Mouse (Mus musculus) monocyte, adult 2 months (primary cell): Measurements from ENCODE around the gene Trmt1l.
"Not testable (repeated sequence)": the region's sequence is repeated elsewhere in the genome, so short reads cannot be mapped to it uniquely, and the experiment has no call there.

Experiments used
- DNase-seq, 2 experiments: peaks; one replicate each; pipeline ENCODE4 v3.0.0; 2022; ENCODE audit warnings: low spot score in 2 of 2, low read depth in 1 of 2

Trmt1l gene

GRCm38 (mm10) chr1:151428263-151429221 lies at the start of gene Trmt1l, which contains the start of gene Swt1:
Gene Trmt1l (plus strand): TSS chr1:151428542.
Gene Swt1 (minus strand): TSS chr1:151428455.
- DNase-seq: peak; percentile 95 to 96

- no peak for DNase-seq
Observed at GRCm38 (mm10) chr1:151390029-151390428, 38.3 kb upstream of the Trmt1l start.

- no peak for DNase-seq
Observed at GRCm38 (mm10) chr1:151409827-151410226, 18.5 kb upstream of the Trmt1l start.

GRCm38 (mm10) chr1:151422178-151422577 lies 6.2 kb upstream of the Trmt1l start:
- no peak for DNase-seq

- no peak for DNase-seq
Observed at GRCm38 (mm10) chr1:151426947-151427600, 1.3 kb upstream of the Trmt1l start.

GRCm38 (mm10) chr1:151427888-151428262 lies 467 bp upstream of the Trmt1l start:
- no peak for DNase-seq

GRCm38 (mm10) chr1:151429316-151429715 lies 974 bp downstream of the Trmt1l start:
- no peak for DNase-seq

GRCm38 (mm10) chr1:151435431-151435830 lies 7.1 kb downstream of the Trmt1l start:
- no peak for DNase-seq

GRCm38 (mm10) chr1:151449866-151450265 lies 21.5 kb downstream of the Trmt1l start:
- no peak for DNase-seq

- DNase-seq: no peak
Observed at GRCm38 (mm10) chr1:151450851-151451250, 22.5 kb downstream of the Trmt1l start.

- no peak for DNase-seq
Observed at GRCm38 (mm10) chr1:151451946-151452345, 23.6 kb downstream of the Trmt1l start.

- no peak for DNase-seq
Observed at GRCm38 (mm10) chr1:151457087-151457486, 28.7 kb downstream of the Trmt1l start.

- DNase-seq: no peak
Observed at GRCm38 (mm10) chr1:151461265-151461664, 32.9 kb downstream of the Trmt1l start.

GRCm38 (mm10) chr1:151464914-151465313 lies 36.6 kb downstream of the Trmt1l start:
- no peak for DNase-seq

- DNase-seq: no peak
Observed at GRCm38 (mm10) chr1:151466571-151466970, 38.2 kb downstream of the Trmt1l start.

- DNase-seq: no peak
Observed at GRCm38 (mm10) chr1:151471429-151471828, 43.1 kb downstream of the Trmt1l start.

- not testable (repeated sequence) for DNase-seq
Observed at GRCm38 (mm10) chr1:151472386-151472785, 44.0 kb downstream of the Trmt1l start.

GRCm38 (mm10) chr1:151482497-151482896 lies 54.2 kb downstream of the Trmt1l start:
- no peak for DNase-seq

- DNase-seq: no peak
Observed at GRCm38 (mm10) chr1:151483568-151483967, 55.2 kb downstream of the Trmt1l start.

GRCm38 (mm10) chr1:151484754-151485153 lies 56.4 kb downstream of the Trmt1l start:
- DNase-seq: no peak

GRCm38 (mm10) chr1:151489806-151490205 lies 61.5 kb downstream of the Trmt1l start:
- DNase-seq: no peak

- DNase-seq: no peak
Observed at GRCm38 (mm10) chr1:151492419-151492818, 64.1 kb downstream of the Trmt1l start.
